Mouse (Mus musculus): Measurements from ENCODE around the gene Col4a4.

Col4a4 gene

GRCm38 (mm10) chr1:82410548-82410947 is 176.1 kb downstream of the Col4a4 start:
- no peak for DNase-seq

GRCm38 (mm10) chr1:82409271-82409670 is 177.4 kb downstream of the Col4a4 start:
- DNase-seq: no peak

GRCm38 (mm10) chr1:82407786-82408185 is 178.9 kb downstream of the Col4a4 start:
- no peak for DNase-seq

Data from thymus, postnatal 25 days (tissue).